In genomic region chr3:131271559-131272373, GRCm38 (mm10) we compare ENCODE assay signal across 8 mouse cellular contexts. TPM values are rescaled to one million over a fixed set of nuclear protein-coding genes. Genes with fewer than 3 reads are reported as not detected.
A peak's percentile ranks its signal among the peaks of the same experiment; 100 is the strongest.
DNase-seq lines count a peak whose midpoint lies in the region; ATAC-seq and TF ChIP-seq lines count a peak whose summit lies in the region.

Hadh (minus strand) TSS chr3:131272101.

- peak; percentile 78 for DNase-seq in ES-E14 (ENCODE audit: low read depth, low spot score)
- DNase-seq in cerebellum, adult 11-12 months = peak; percentile 79
- DNase-seq in heart, postnatal 36 days = peak; percentile 85 to 89
- peak; percentile 74 to 80 for DNase-seq in layer of hippocampus, adult 2 months (ENCODE audit: low spot score in 2 of 2)
- peak; percentile 94 for DNase-seq in lung, embryonic 14.5 days
- peak; percentile 79 for DNase-seq in thymus, adult 2 months

- no peaks in the 10 kb centered on the region for H3K27me3 ChIP-seq in forebrain, embryonic 16.5 days (replicated peaks; ENCODE audit: control insufficient read depth, insufficient read depth, low read length)
- H3K27me3 ChIP-seq in lung, embryonic 14.5 days (ENCODE audit: insufficient read depth, low read length) = no peaks in the 10 kb centered on the region
- H3K27me3 ChIP-seq in thymus, adult 2 months (ENCODE audit: control insufficient read depth, insufficient read depth, low read length) = no peaks in the 10 kb centered on the region

- no peak within 1 kb of the TSS; the same call in 1 of the 2 replicates for H3K27ac ChIP-seq in ES-E14 (ENCODE audit: insufficient read depth, low read depth, low read length, poor library complexity, severe bottlenecking)
- no peak within 1 kb of the TSS; the same call in 1 of the 2 replicates for H3K27ac ChIP-seq in forebrain, embryonic 16.5 days (ENCODE audit: low read length)
- peak within 1 kb of the TSS; percentile 83 for H3K27ac ChIP-seq in layer of hippocampus, adult 2 months
- H3K27ac ChIP-seq in lung, embryonic 14.5 days (ENCODE audit: low read depth) = peak within 1 kb of the TSS; percentile 77
- peak within 1 kb of the TSS; percentile 21; the same call in 1 of the 2 replicates for H3K27ac ChIP-seq in olfactory bulb, adult 2 months (ENCODE audit: insufficient read depth, low read depth, low read length)
- H3K27ac ChIP-seq in thymus, adult 2 months (ENCODE audit: control insufficient read depth, insufficient read depth, low read length) = no peak within 1 kb of the TSS

- under 1% methylated on average over 53 of the region's 54 CpGs for WGBS in forebrain, embryonic 16.5 days
- under 1% methylated on average over 51 of the region's 54 CpGs for WGBS in lung, embryonic 14.5 days
- WGBS in olfactory bulb, adult 2 months = under 1% methylated on average over 53 of the region's 54 CpGs
- under 1% methylated on average over 54 of the region's 54 CpGs for WGBS in thymus, adult 2 months

- H3K4me1 ChIP-seq in ES-E14 (ENCODE audit: control insufficient read depth in 2 of 2, insufficient read depth in 2 of 2, low read length in 2 of 2, poor library complexity in 1 of 2) = peaks cover 2 to 6% of the 10 kb centered on the region in 2 experiments; a peak in 2 of 4 replicates
- H3K4me1 ChIP-seq in forebrain, embryonic 16.5 days (replicated peaks; ENCODE audit: control insufficient read depth, insufficient read depth, low read length) = peaks cover 7% of the 10 kb centered on the region
- H3K4me1 ChIP-seq in lung, embryonic 14.5 days (ENCODE audit: insufficient read depth) = peaks cover 2% of the 10 kb centered on the region
- no peaks in the 10 kb centered on the region for H3K4me1 ChIP-seq in olfactory bulb, adult 2 months (ENCODE audit: control insufficient read depth, insufficient read depth, low read length)
- peaks cover 3% of the 10 kb centered on the region for H3K4me1 ChIP-seq in thymus, adult 2 months (replicated peaks; ENCODE audit: control insufficient read depth, insufficient read depth, low read length)

- peak within 1 kb of the TSS; percentile 89 for H3K9ac ChIP-seq in ES-E14 (ENCODE audit: insufficient read depth, low read depth, low read length, poor library complexity, severe bottlenecking)
- H3K9ac ChIP-seq in forebrain, embryonic 16.5 days (replicated peaks; ENCODE audit: low read depth, low read length) = peak within 1 kb of the TSS; percentile 64
- H3K9ac ChIP-seq in lung, embryonic 14.5 days = peak within 1 kb of the TSS; percentile 63

- in situ Hi-C loops in ES-E14 (cut with MboI; ENCODE audit: low sequenced_read_pairs in 2 of 2, unreplicated experiment in 2 of 2) = no loop called here

- peak within 1 kb of the TSS; percentile 97 to 100 for H3K4me3 ChIP-seq in ES-E14 (ENCODE audit: insufficient read depth in 1 of 2, low read depth in 1 of 2, low read length in 2 of 2, poor library complexity in 1 of 2, severe bottlenecking in 1 of 2)
- peak within 1 kb of the TSS; percentile 55 for H3K4me3 ChIP-seq in forebrain, embryonic 16.5 days (replicated peaks; ENCODE audit: low read length)
- peak within 1 kb of the TSS; percentile 80 for H3K4me3 ChIP-seq in layer of hippocampus, adult 2 months
- peak within 1 kb of the TSS; percentile 69 for H3K4me3 ChIP-seq in lung, embryonic 14.5 days (ENCODE audit: low read depth, low read length)
- H3K4me3 ChIP-seq in olfactory bulb, adult 2 months (ENCODE audit: insufficient read depth, low read depth, low read length) = peak within 1 kb of the TSS; percentile 72
- H3K4me3 ChIP-seq in thymus, adult 2 months (ENCODE audit: control insufficient read depth, insufficient read depth, low read length) = peak within 1 kb of the TSS; percentile 88

- H3K36me3 ChIP-seq in ES-E14 (ENCODE audit: control insufficient read depth, insufficient read depth, low read length, poor library complexity, severe bottlenecking) = no peaks in the 10 kb centered on the region
- H3K36me3 ChIP-seq in forebrain, embryonic 16.5 days (ENCODE audit: control insufficient read depth, insufficient read depth) = no peaks in the 10 kb centered on the region
- peaks cover 4% of the 10 kb centered on the region; the same call in 1 of the 2 replicates for H3K36me3 ChIP-seq in lung, embryonic 14.5 days (ENCODE audit: insufficient read depth)
- no peaks in the 10 kb centered on the region for H3K36me3 ChIP-seq in thymus, adult 2 months (ENCODE audit: control insufficient read depth, insufficient read depth, low read length)

- no peak for TF ChIP-seq POLR2A in olfactory bulb, adult 2 months (IDR thresholded peaks at IDR 0.05; ENCODE audit: insufficient read depth, low read depth, low read length)
- TF ChIP-seq POLR2A in thymus, adult 2 months (IDR thresholded peaks at IDR 0.05; ENCODE audit: control insufficient read depth, extremely low read depth, insufficient read depth, low read length, poor library complexity) = peak; percentile 38; the same call in 1 of the 2 replicates

- peak; percentile 95 for ATAC-seq in forebrain, embryonic 16.5 days
- peak; percentile 93 for ATAC-seq in lung, embryonic 14.5 days (ENCODE audit: insufficient read depth)

- peak within 1 kb of the TSS; percentile 70 for H3K4me2 ChIP-seq in forebrain, embryonic 16.5 days (ENCODE audit: low read length)
- H3K4me2 ChIP-seq in lung, embryonic 14.5 days = peak within 1 kb of the TSS; percentile 85

- intact Hi-C loops in heart, postnatal 36 days (cut with DNase I) = loop anchor here (10.0 kb wide), 1 partner anchor 1547 kb away; no protein-coding TSS in a partner anchor

- no peaks in the 10 kb centered on the region for H3K9me3 ChIP-seq in ES-E14 (ENCODE audit: control insufficient read depth, insufficient read depth, low read depth, low read length)
- H3K9me3 ChIP-seq in forebrain, embryonic 16.5 days (ENCODE audit: control insufficient read depth, low read length) = no peaks in the 10 kb centered on the region
- H3K9me3 ChIP-seq in lung, embryonic 14.5 days (ENCODE audit: low read depth, low read length) = no peaks in the 10 kb centered on the region

- no peak for TF ChIP-seq CTCF in layer of hippocampus, adult 2 months (conservative IDR thresholded peaks at IDR 0.05)
- no peak for TF ChIP-seq CTCF in lung, embryonic 14.5 days (IDR thresholded peaks at IDR 0.05; ENCODE audit: low read depth)
- TF ChIP-seq CTCF in olfactory bulb, adult 2 months (IDR thresholded peaks at IDR 0.05; ENCODE audit: insufficient read depth, low read depth, low read length) = no peak
- 0 out of 2 replicates have a peak, but pooled peaks have one; percentile 32 for TF ChIP-seq CTCF in thymus, adult 2 months (IDR thresholded peaks at IDR 0.05; ENCODE audit: borderline replicate concordance, control insufficient read depth, extremely low read depth, insufficient read depth, low read length, poor library complexity)

TF ChIP-seq in ES-E14, 5 proteins besides CTCF, POLR2A, EP300 and RAD21:
- no peak for TF ChIP-seq HCFC1 (IDR thresholded peaks at IDR 0.05; ENCODE audit: borderline replicate concordance, insufficient read depth, low read length)
TF ChIP-seq in ES-E14: peak in this region for 0.

RNA-seq across cellular contexts. Expression of gene Hadh, which starts in this region (rescaled TPM):
- total RNA-seq in ES-E14 (2012; rRNA removed) = 44.2 and 64.1 TPM in 2 replicates
- polyA plus RNA-seq in forebrain, embryonic 16.5 days (2015; fragmentation: Nextera tagmentation; extraction: Ambion mirVana) = 20.1 and 21.6 TPM in 2 replicates
- total RNA-seq in heart, postnatal 36 days (2021) = 100 to 1,000 TPM; 734 to 810 TPM
- 10 to 100 TPM; 22.3 to 23.6 TPM for total RNA-seq in layer of hippocampus, adult 2 months (2021)
- polyA plus RNA-seq in lung, embryonic 14.5 days (2014; fragmentation: Nextera tagmentation; extraction: Ambion mirVana) = 113 and 115 TPM in 2 replicates
- polyA plus RNA-seq in olfactory bulb, adult 2 months (2012; ENCODE audit: insufficient read depth, insufficient read length, low replicate concordance, missing spikeins) = not detected in 2 replicates
- polyA plus RNA-seq in thymus, adult 2 months (2012; rRNA removed) = 92.4 and 101 TPM in 2 replicates

Comparison
In these comparisons a context has a peak if more than half of its experiments do, and no peak if none do; other contexts are left out.
1. RNA of gene Hadh (total RNA-seq): 734 to 810 TPM in heart, postnatal 36 days; 44.2 to 64.1 TPM in ES-E14 and 22.3 to 23.6 TPM in layer of hippocampus, adult 2 months; every median in the first group is over 10 times any median in the second.
2. H3K27ac ChIP-seq: peak in layer of hippocampus, adult 2 months (single experiment), lung, embryonic 14.5 days (single experiment) and olfactory bulb, adult 2 months (single experiment); none in ES-E14 (single experiment), forebrain, embryonic 16.5 days (single experiment) and thymus, adult 2 months (single experiment).
3. Peak in every context shown above with its lines, with median percentiles within 50 percentile points of each other: DNase-seq, H3K4me3 ChIP-seq and H3K9ac ChIP-seq.